Mouse (Mus musculus): ENCODE data around the gene B4galnt1.

GRCm38 (mm10) chr10:127189651-127190381 is 24.8 kb downstream of the B4galnt1 start, which contains the start of gene Arhgef25:
- no peak for TF ChIP-seq CTCF (IDR thresholded peaks at IDR 0.05; ENCODE audit: insufficient read depth, low read length)
- 0 out of 2 replicates have a peak, but pooled peaks have one; percentile 7 for TF ChIP-seq POLR2A (IDR thresholded peaks at IDR 0.05; ENCODE audit: borderline replicate concordance, extremely low read depth, low read depth, low read length)
